Mouse (Mus musculus): ENCODE data around the gene Ptprd.

GRCm38 (mm10) chr4:76468366-76469100, 1743.2 kb downstream of the Ptprd start:
- TF ChIP-seq EP300 (IDR thresholded peaks at IDR 0.05; ENCODE audit: low read depth), result no peak
- no peak for TF ChIP-seq CTCF (IDR thresholded peaks at IDR 0.05; ENCODE audit: low read depth)
